Mouse (Mus musculus): ENCODE results near the gene Apbb1.

Gene Apbb1

DNA sequence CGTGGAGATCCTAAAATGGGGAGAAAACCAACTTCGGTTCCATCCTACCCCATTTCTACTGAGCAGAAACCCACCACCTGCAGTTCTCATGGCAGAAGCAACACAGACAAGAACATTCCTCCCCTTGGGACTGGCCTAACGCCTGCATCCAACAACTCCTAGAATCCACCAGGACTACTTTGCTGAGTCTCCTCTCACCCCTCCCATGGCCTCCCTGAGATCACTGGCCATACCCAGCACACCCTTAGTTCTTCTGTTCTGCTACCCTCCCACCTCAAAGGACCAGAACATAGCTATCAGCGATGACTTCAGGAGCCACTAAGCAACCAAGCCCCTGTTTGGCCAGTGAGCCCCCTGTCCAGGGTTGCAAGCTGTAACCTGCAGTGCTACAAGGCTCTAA lies 10.7 kb downstream of the Apbb1 start:
- no peak for DNase-seq (ENCODE audit: low read depth)

DNA sequence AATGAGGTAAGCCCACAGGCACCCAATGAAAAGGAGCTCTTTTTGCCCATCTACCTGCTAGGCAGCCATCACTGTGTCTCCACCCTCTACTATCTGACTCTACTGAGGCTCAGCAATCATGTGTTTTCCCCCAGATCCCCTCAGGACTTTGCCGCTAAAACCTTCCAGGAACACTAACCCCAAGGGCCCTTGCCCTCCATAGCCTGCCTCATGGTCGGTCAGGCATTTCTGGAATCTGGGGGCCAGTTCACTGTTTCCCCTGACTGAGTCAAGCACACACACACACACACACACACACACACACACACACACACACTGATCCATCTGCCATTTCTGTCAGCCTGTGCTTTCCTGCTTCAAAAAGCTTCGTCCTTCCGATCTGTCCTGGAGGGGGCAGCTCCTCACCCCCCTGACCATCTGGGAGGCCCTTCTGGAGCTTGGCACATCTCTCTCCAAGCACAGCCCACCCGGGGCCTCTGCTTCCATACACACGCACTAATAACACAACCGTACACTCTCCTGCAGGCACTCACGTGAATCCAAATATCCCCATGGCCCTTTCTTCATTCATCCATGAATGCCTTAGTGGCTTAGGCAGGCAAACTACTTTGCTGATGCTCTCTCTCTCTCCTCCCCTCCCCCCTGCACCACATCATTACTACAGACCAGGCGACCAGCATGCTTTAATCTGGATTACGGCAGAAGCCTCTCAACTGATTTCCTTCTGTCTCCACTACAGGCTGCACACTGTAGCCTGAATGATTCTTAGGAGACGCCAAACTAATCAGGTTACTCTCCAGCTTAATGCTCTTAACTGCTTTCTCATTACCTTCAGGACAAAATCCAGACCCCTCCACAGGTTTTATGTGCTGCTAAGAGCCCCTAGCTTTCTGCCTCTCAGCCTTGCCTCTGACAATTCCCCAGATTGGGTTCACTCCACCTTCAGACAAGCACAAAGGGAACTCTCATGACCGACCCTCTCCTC lies 11.6 kb downstream of the Apbb1 start:
- DNase-seq (ENCODE audit: low read depth): no peak

- no peak for DNase-seq (ENCODE audit: low read depth)
These were observed 12.4 kb downstream of the Apbb1 start for GRCm38 (mm10) chr7:105568988-105569471.

DNA sequence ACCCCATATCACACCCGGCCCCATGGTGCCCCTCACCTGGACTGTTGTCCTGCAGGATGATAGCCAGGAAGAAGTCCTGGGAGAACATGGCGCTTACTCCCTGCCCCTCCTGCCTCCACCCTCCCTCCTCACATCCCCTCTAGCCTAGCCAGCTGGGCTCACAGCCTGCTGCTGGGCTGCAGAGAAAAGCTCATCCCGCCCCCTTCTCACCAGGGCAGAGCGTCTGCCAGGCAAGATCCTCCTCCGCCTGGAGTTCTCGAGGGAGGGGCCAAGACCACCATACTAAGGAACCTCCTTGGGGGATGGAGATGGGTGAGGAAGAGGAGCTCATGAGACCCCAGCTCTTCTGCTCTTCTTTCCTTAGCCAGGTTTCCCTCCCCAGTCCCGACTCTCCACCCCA lies 12.9 kb downstream of the Apbb1 start:
- DNase-seq (ENCODE audit: low read depth): no peak

DNA sequence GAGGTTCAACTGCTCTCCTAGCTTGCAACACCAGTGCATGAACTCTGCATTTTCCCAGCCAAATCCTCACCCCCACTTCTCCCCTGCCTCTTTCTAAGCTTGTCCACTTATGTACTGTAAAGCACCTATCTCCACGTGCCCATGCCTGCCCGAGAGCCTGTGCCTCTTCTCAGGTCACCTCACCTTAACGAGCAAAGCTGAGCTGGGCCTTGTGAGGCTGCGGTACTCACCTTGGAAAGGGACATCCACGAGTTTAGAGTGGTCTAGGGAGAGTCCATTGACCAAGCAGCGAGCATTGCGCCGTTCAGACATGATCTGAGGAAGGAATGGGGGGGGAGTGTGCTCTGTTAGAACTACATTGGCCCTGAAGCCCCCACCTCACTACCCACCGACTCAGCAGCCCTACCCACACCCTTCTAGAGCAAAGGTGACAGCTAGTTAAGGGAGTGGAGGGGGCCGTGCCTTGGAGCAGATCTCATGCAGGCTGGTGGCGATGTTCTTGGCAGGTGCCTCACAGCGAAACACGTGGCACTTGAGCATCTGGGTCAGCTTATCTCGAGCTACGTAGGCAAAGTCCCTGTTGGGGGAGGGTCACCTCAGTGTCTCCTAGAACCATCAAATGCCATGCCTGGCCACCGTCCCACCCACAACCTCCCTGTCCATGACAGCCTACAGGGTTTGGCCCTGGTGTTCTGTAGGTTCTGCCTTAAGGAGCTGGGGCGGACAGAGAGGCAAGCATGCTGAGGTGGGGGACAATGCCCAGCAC lies 16.2 kb downstream of the Apbb1 start:
- no peak for DNase-seq (ENCODE audit: low read depth)

GRCm38 (mm10) chr7:105563367-105563766 lies 18.1 kb downstream of the Apbb1 start:
- DNase-seq (ENCODE audit: low read depth): no peak

DNA sequence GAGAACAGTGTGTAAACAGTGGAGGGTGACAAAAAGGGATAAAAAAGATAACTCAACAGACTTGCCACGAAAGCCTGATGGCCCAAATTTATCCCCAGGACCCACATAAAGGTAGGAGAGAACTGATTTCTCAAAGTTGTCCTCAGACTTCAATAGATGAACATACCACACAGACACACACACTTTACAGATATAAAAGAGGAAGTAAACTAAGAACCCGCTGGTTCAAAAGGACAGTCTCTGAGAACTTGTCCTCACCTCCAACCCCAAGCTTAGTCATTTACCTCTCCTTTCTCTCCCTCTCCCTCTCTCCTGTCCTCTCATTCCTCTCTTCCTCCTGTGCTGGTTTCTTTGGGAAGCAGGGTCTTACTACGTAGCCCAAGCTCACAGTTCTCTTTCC lies 19.1 kb downstream of the Apbb1 start:
- DNase-seq (ENCODE audit: low read depth): no peak

GRCm38 (mm10) chr7:105559016-105559415 lies 22.4 kb downstream of the Apbb1 start:
- no peak for DNase-seq (ENCODE audit: low read depth)

- no peak for DNase-seq (ENCODE audit: low read depth)
These were observed 23.8 kb downstream of the Apbb1 start for GRCm38 (mm10) chr7:105557671-105558070.

GRCm38 (mm10) chr7:105556406-105556805 lies 25.0 kb downstream of the Apbb1 start:
- DNase-seq (ENCODE audit: low read depth): no peak

GRCm38 (mm10) chr7:105555571-105555970 lies 25.9 kb downstream of the Apbb1 start:
- DNase-seq (ENCODE audit: low read depth): no peak

- DNase-seq (ENCODE audit: low read depth): peak; percentile 86
These were observed 27.1 kb downstream of the Apbb1 start, which contains the start of gene Smpd1 for GRCm38 (mm10) chr7:105554212-105554942. TSS of gene Smpd1 (plus strand) at chr7:105554360.

GRCm38 (mm10) chr7:105553456-105554211 lies 27.8 kb downstream of the Apbb1 start:
- DNase-seq (ENCODE audit: low read depth): no peak

DNA sequence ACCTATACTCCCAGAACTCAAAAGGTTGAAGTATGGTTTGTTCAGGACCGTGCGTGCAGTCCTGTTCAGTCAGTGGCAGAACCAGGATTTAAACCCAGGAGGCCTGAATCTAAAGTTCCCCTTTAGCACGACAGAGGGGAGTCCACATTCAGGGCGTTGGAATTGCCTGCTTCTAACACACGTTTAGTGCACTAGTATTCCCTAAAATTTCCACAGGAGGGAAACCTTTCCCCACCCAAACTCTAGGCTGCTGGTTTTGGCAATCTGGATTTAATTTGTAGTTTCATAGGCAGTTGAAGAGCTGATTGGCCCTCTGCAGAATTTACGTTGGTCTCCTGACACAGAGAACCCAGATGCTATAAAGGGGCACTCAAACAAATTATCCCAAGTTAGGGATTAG lies 32.4 kb downstream of the Apbb1 start:
- no peak for DNase-seq (ENCODE audit: low read depth)

DNA sequence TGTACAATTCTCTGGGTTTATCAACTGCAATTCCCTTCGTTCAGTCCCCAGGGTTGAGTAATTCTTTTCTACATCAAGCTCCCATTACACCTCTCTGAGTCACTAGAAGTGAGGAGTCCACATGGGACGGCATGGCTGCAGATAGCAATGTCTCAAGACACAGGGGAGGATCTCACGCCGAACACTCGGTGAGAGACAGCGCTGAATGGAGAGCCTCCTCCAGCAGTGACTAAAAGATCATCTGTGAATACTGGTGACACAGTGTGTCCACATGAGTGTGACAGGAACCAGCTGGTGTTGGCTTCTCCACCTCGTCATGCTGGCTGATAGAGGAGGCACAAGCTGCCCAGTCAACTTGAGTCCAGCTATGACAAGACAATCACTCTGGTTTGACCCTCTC lies 33.5 kb downstream of the Apbb1 start:
- DNase-seq (ENCODE audit: low read depth): no peak

DNA sequence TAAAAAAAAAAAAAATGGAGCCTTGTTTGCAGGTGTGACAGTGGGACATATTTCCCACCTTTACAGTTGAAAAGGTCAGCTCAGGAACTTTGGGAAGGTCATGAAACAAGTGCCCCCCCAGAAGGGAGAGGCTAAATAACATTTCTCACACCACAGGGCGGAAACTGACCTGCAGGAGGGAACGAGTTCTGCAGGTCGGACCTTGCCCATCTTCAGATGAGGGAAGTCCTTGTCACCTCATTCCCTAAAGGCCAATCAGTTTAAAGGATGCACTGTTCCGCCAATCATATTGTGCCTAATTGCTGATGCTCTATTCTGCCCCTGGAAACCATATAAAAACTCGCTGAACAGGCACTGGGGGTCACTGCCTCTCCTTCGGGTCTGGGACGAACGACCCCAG lies 35.5 kb downstream of the Apbb1 start:
- no peak for DNase-seq (ENCODE audit: low read depth)

DNA sequence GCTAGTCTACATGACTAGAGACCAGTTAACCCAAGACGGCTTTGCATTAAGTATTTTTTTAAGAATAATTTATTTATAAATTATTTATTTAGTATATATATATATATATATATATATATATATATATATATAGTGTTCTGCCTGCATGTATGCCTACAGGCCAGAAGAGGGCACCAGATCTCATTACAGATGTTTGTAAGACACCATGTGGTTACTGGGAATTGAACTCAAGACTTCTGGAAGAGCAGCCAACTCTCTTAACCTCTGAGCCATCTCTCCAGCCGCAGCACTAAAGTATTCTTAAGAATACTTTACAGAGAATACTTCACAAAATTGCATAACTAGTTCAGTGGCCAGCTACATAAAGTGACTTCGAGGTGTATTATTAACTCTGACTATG lies 47.3 kb downstream of the Apbb1 start:
- no peak for DNase-seq (ENCODE audit: low read depth)

- DNase-seq (ENCODE audit: low read depth): no peak
These were observed 53.4 kb downstream of the Apbb1 start for GRCm38 (mm10) chr7:105528094-105528493.

GRCm38 (mm10) chr7:105527306-105527937 lies 54.0 kb downstream of the Apbb1 start:
- DNase-seq (ENCODE audit: low read depth): no peak

DNA sequence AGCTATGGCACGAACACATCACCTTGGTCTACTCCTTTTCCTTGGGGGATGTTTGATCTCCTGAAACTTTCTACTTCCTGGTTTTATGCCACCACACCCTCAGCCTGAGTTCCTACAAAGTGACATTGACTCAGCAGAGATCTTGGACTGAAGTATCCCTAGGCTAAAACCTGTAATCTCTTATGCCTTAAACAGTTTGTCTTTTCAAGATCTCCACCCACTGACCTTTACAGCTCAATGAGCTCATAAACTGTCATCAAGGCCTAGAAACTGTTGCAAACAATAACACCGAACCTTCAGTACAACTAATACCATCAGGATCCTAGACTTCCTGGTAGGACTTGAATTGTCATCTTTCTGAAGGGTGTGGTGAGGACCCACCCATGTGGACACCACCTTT lies 57.2 kb downstream of the Apbb1 start:
- DNase-seq (ENCODE audit: low read depth): no peak

DNA sequence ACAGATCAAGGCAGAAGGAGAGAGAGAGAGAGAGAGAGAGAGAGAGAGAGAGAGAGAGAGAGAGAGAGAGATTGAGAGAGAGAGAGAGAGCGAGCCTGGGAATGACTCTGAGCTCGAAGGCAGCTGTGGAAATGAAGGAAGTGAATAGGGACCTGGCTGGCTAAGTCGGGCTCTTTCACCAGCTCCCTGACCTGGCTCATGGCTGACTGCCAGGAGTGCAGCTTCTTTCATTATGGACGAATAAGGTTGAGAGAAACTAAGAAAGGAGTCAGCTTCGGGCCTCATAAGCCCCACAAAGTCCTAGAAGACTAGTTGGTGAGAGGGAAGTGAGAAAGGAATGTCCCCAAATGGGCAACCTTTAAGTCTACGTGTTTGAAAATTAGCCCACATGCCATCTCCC lies 61.3 kb downstream of the Apbb1 start:
- DNase-seq (ENCODE audit: low read depth): no peak
